8 mouse cellular contexts compared by ENCODE assay signal in the genomic region with DNA sequence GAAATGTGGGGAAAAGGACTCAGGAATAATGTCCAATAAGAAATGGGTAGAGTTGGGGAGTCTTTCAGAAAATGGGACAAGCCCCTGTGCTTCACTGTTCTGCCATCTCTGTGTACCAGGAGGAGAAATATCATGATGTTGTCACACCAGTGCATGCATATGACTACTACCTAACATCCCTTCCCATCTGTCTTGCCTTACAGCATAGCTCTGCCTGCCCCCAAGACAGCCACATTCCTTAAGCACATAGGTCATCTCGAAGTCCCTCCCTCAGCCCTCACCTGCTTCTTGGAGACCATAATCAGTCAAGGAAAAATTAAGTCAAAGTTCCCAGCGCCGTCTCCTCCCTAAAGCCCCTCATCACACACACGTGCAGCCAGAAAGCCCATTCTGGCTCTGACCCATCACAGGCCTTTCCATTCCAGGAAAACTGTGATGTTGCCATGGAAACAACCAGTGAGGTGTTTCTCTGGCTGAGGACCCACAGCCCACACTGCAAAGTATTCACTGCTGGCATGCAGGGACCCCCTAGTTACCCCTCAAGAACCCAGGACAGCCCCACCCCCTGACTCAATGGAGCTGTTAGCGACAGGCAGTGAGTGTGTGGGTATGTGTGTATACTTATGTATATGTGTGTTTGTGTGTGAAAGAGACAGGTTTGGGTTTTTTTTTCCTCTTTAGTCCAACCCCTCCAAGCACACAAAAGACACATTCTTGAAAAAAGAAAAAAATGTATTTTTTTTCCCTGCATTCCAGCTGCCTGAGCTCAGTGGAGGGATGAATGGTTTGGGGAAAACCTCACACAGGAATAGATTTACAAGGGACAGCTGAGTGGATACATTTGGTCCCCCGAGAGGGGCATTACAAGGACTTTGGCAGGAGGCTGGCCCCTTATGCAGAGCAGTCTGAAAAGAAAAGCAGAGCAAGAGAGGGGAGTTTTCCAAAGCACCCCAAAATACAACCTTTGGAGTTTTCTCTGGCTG.
DNase-seq lines count a peak whose midpoint lies in the region; ATAC-seq lines count a peak whose summit lies in the region.

No protein-coding gene starts in this region.

- H3K9me3 ChIP-seq in forebrain, embryonic 11.5 days (ENCODE audit: control insufficient read depth, low read length): no peaks in the 10 kb centered on the region
- no peaks in the 10 kb centered on the region for H3K9me3 ChIP-seq in forebrain, embryonic 10.5 days
- H3K9me3 ChIP-seq in midbrain, embryonic 11.5 days (ENCODE audit: control insufficient read depth, low read length): no peaks in the 10 kb centered on the region
- H3K9me3 ChIP-seq in midbrain, embryonic 10.5 days (replicated peaks): no peaks in the 10 kb centered on the region
- H3K9me3 ChIP-seq in intestine, embryonic 16.5 days (ENCODE audit: control insufficient read depth, low read length): no peaks in the 10 kb centered on the region
- H3K9me3 ChIP-seq in stomach, embryonic 16.5 days (replicated peaks; ENCODE audit: control insufficient read depth, low read length): no peaks in the 10 kb centered on the region

- H3K36me3 ChIP-seq in forebrain, embryonic 11.5 days (ENCODE audit: control insufficient read depth, insufficient read depth, low read length): no peaks in the 10 kb centered on the region
- H3K36me3 ChIP-seq in forebrain, embryonic 10.5 days (replicated peaks): no peaks in the 10 kb centered on the region
- no peaks in the 10 kb centered on the region for H3K36me3 ChIP-seq in midbrain, embryonic 11.5 days (ENCODE audit: control insufficient read depth, insufficient read depth, low read length)
- H3K36me3 ChIP-seq in midbrain, embryonic 10.5 days: no peaks in the 10 kb centered on the region
- H3K36me3 ChIP-seq in intestine, embryonic 16.5 days (ENCODE audit: control insufficient read depth, insufficient read depth, low read length): no peaks in the 10 kb centered on the region
- no peaks in the 10 kb centered on the region for H3K36me3 ChIP-seq in stomach, embryonic 16.5 days (ENCODE audit: control insufficient read depth, insufficient read depth, low read length)

- H3K4me2 ChIP-seq in forebrain, embryonic 11.5 days (ENCODE audit: low read depth, low read length, severe bottlenecking): no peak overlapping the region
- H3K4me2 ChIP-seq in midbrain, embryonic 11.5 days: no peak overlapping the region
- no peak overlapping the region for H3K4me2 ChIP-seq in intestine, embryonic 16.5 days (ENCODE audit: low read depth, low read length)
- no peak overlapping the region for H3K4me2 ChIP-seq in stomach, embryonic 16.5 days (ENCODE audit: low read depth, low read length)

- peaks cover 2% of the 10 kb centered on the region; the same call in 1 of the 2 replicates for H3K4me1 ChIP-seq in forebrain, embryonic 11.5 days (replicated peaks; ENCODE audit: control insufficient read depth, insufficient read depth, low read length)
- peaks cover 30% of the 10 kb centered on the region for H3K4me1 ChIP-seq in forebrain, embryonic 10.5 days
- peaks cover 7% of the 10 kb centered on the region; the same call in 1 of the 2 replicates for H3K4me1 ChIP-seq in midbrain, embryonic 11.5 days (ENCODE audit: control insufficient read depth, insufficient read depth, low read length)
- H3K4me1 ChIP-seq in midbrain, embryonic 10.5 days: peaks cover 16% of the 10 kb centered on the region
- no peaks in the 10 kb centered on the region for H3K4me1 ChIP-seq in intestine, embryonic 16.5 days (ENCODE audit: control insufficient read depth, insufficient read depth, low read length)
- peaks cover 13% of the 10 kb centered on the region; the same call in 1 of the 2 replicates for H3K4me1 ChIP-seq in stomach, embryonic 16.5 days (ENCODE audit: control insufficient read depth, insufficient read depth, low read length)

- DNase-seq in forebrain, embryonic 11.5 days (ENCODE audit: low spot score): peak; percentile 48
- DNase-seq in forebrain, embryonic 10.5 days (ENCODE audit: extremely low spot score, low spot score): no peak
- DNase-seq in midbrain, embryonic 11.5 days (ENCODE audit: low spot score, missing footprints): peak; percentile 87
- DNase-seq in midbrain, embryonic 10.5 days (ENCODE audit: low spot score): no peak
- no peak for DNase-seq in urinary bladder, postnatal 25 days (ENCODE audit: low spot score)

- no peaks in the 10 kb centered on the region for H3K27me3 ChIP-seq in forebrain, embryonic 11.5 days (ENCODE audit: control insufficient read depth, insufficient read depth, low read length)
- H3K27me3 ChIP-seq in forebrain, embryonic 10.5 days (ENCODE audit: poor library complexity, severe bottlenecking): no peaks in the 10 kb centered on the region
- no peaks in the 10 kb centered on the region for H3K27me3 ChIP-seq in midbrain, embryonic 11.5 days (ENCODE audit: control insufficient read depth, insufficient read depth, low read length)
- H3K27me3 ChIP-seq in midbrain, embryonic 10.5 days (ENCODE audit: low read depth, poor library complexity, severe bottlenecking): no peaks in the 10 kb centered on the region
- no peaks in the 10 kb centered on the region for H3K27me3 ChIP-seq in intestine, embryonic 16.5 days (replicated peaks; ENCODE audit: control insufficient read depth, insufficient read depth, low read length)
- no peaks in the 10 kb centered on the region for H3K27me3 ChIP-seq in stomach, embryonic 16.5 days (ENCODE audit: control insufficient read depth, insufficient read depth, low read length)

- H3K9ac ChIP-seq in forebrain, embryonic 11.5 days (ENCODE audit: low read length): no peak overlapping the region
- no peak overlapping the region for H3K9ac ChIP-seq in midbrain, embryonic 11.5 days (ENCODE audit: low read length)
- H3K9ac ChIP-seq in intestine, embryonic 16.5 days (ENCODE audit: low read depth, low read length): no peak overlapping the region
- 0 out of 2 replicates have a peak overlapping the region, but pooled peaks have one; percentile 18 for H3K9ac ChIP-seq in stomach, embryonic 16.5 days (ENCODE audit: low read length)

- ATAC-seq in forebrain, embryonic 11.5 days (replicated peaks; ENCODE audit: low FRiP score): peak; percentile 65
- peak; percentile 58; the same call in 1 of the 2 replicates for ATAC-seq in midbrain, embryonic 11.5 days (ENCODE audit: low FRiP score)
- ATAC-seq in intestine, embryonic 16.5 days: peak; percentile 46; the same call in 1 of the 2 replicates
- peak; percentile 71; the same call in 1 of the 2 replicates for ATAC-seq in stomach, embryonic 16.5 days (ENCODE audit: insufficient read depth, low FRiP score)
- no peak for ATAC-seq in megakaryocyte-erythroid progenitor cell, adult 5-6 weeks (replicated peaks; ENCODE audit: low FRiP score, low TSS enrichment, poor library complexity, severe bottlenecking)

- H3K4me3 ChIP-seq in forebrain, embryonic 11.5 days (ENCODE audit: low read depth, low read length): no peak overlapping the region
- H3K4me3 ChIP-seq in forebrain, embryonic 10.5 days: no peak overlapping the region
- H3K4me3 ChIP-seq in midbrain, embryonic 11.5 days (ENCODE audit: low read depth, low read length): no peak overlapping the region
- H3K4me3 ChIP-seq in midbrain, embryonic 10.5 days: no peak overlapping the region
- H3K4me3 ChIP-seq in intestine, embryonic 16.5 days (ENCODE audit: low read length): no peak overlapping the region
- no peak overlapping the region for H3K4me3 ChIP-seq in stomach, embryonic 16.5 days (replicated peaks; ENCODE audit: low read length)

- no peak overlapping the region for H3K27ac ChIP-seq in forebrain, embryonic 11.5 days (ENCODE audit: low read depth, low read length)
- H3K27ac ChIP-seq in forebrain, embryonic 10.5 days: no peak overlapping the region
- no peak overlapping the region for H3K27ac ChIP-seq in midbrain, embryonic 11.5 days (ENCODE audit: low read depth, low read length)
- no peak overlapping the region for H3K27ac ChIP-seq in midbrain, embryonic 10.5 days (replicated peaks)
- 0 out of 2 replicates have a peak overlapping the region, but pooled peaks have one; percentile 20 for H3K27ac ChIP-seq in intestine, embryonic 16.5 days (ENCODE audit: low read length)
- H3K27ac ChIP-seq in stomach, embryonic 16.5 days (ENCODE audit: low read length): peak overlapping the region; percentile 64; the same call in 1 of the 2 replicates

- 55% methylated on average over 6 of the region's 6 CpGs for WGBS in forebrain, embryonic 11.5 days
- WGBS in forebrain, embryonic 10.5 days: 67% methylated on average over 6 of the region's 6 CpGs
- WGBS in midbrain, embryonic 11.5 days: 50% methylated on average over 6 of the region's 6 CpGs
- WGBS in midbrain, embryonic 10.5 days: 54% methylated on average over 6 of the region's 6 CpGs
- WGBS in intestine, embryonic 16.5 days: 37% methylated on average over 6 of the region's 6 CpGs
- 23% methylated on average over 6 of the region's 6 CpGs for WGBS in stomach, embryonic 16.5 days

Comparison
In these comparisons a context has a peak if more than half of its experiments do, and no peak if none do; other contexts are left out.
1. DNase-seq: peak in forebrain, embryonic 11.5 days (single experiment) and midbrain, embryonic 11.5 days (single experiment); none in forebrain, embryonic 10.5 days (single experiment), midbrain, embryonic 10.5 days (single experiment) and urinary bladder, postnatal 25 days (single experiment).
2. H3K27ac ChIP-seq: peak in intestine, embryonic 16.5 days (single experiment) and stomach, embryonic 16.5 days (single experiment); none in forebrain, embryonic 11.5 days (single experiment), forebrain, embryonic 10.5 days (single experiment), midbrain, embryonic 11.5 days (single experiment) and midbrain, embryonic 10.5 days (single experiment).